Mouse (Mus musculus): ENCODE results near the gene Apoc1. TPM values are rescaled to one million over a fixed set of nuclear protein-coding genes. Genes with fewer than 3 reads are reported as not detected.

The Apoc1 gene
- 0.73 and 1.2 TPM in 2 replicates for polyA plus RNA-seq (2016; fragmentation: Nextera tagmentation; extraction: Ambion mirVana)

GRCm38 (mm10) chr7:19691873-19692865 lies at the start of gene Apoc1:
Apoc1 (minus strand) TSS chr7:19692660.
- no peaks in the 10 kb centered on the region for H3K27me3 ChIP-seq
- H3K36me3 ChIP-seq (replicated peaks), result peaks cover 11% of the 10 kb centered on the region; the same call in 1 of the 2 replicates
- 49% methylated on average over 28 of the region's 28 CpGs for WGBS
- H3K4me2 ChIP-seq, result no peak within 1 kb of the TSS
- no peak for ATAC-seq (ENCODE audit: low FRiP score)
- H3K9ac ChIP-seq, result no peak within 1 kb of the TSS
- H3K4me1 ChIP-seq, result peaks cover 5% of the 10 kb centered on the region; the same call in 1 of the 2 replicates
- 0 out of 2 replicates have a peak, but pooled peaks cover 6% of the 10 kb centered on the region for H3K9me3 ChIP-seq
- no peak within 1 kb of the TSS for H3K27ac ChIP-seq
- no peak within 1 kb of the TSS for H3K4me3 ChIP-seq (replicated peaks)

GRCm38 (mm10) chr7:19741329-19742031 lies 49.0 kb upstream of the Apoc1 start:
- H3K27me3 ChIP-seq, result no peaks in the 10 kb centered on the region
- H3K36me3 ChIP-seq (replicated peaks), result peaks cover 34% of the 10 kb centered on the region
- no peak overlapping the region for H3K4me2 ChIP-seq
- no peak overlapping the region for H3K4me3 ChIP-seq (replicated peaks)
- 18% methylated on average over 8 of the region's 8 CpGs for WGBS
- H3K4me1 ChIP-seq, result peaks cover 16% of the 10 kb centered on the region
- no peak overlapping the region for H3K9ac ChIP-seq
- 0 out of 2 replicates have a peak, but pooled peaks have one; percentile 24 for ATAC-seq (ENCODE audit: low FRiP score)
- no peak overlapping the region for H3K27ac ChIP-seq
- H3K9me3 ChIP-seq, result no peaks in the 10 kb centered on the region

- H3K36me3 ChIP-seq (replicated peaks), result peaks cover 39% of the 10 kb centered on the region
- no peak for ATAC-seq (ENCODE audit: low FRiP score)
- WGBS, result 94% methylated on average over 11 of the region's 11 CpGs
Observed at GRCm38 (mm10) chr7:19740269-19740668, 47.8 kb upstream of the Apoc1 start.

GRCm38 (mm10) chr7:19738771-19739170 lies 46.3 kb upstream of the Apoc1 start:
- ATAC-seq (ENCODE audit: low FRiP score), result no peak
- H3K9ac ChIP-seq, result no peak overlapping the region

More at GRCm38 (mm10) chr7:19740269-19740668, 47.8 kb upstream of the Apoc1 start:
- no peaks in the 10 kb centered on the region for H3K27me3 ChIP-seq
- no peak overlapping the region for H3K4me2 ChIP-seq
- H3K27ac ChIP-seq, result no peak overlapping the region
- no peaks in the 10 kb centered on the region for H3K9me3 ChIP-seq
- H3K4me1 ChIP-seq, result peaks cover 13% of the 10 kb centered on the region; the same call in 1 of the 2 replicates
- H3K4me3 ChIP-seq (replicated peaks), result no peak overlapping the region
- H3K9ac ChIP-seq, result no peak overlapping the region

GRCm38 (mm10) chr7:19736389-19737057 lies 44.1 kb upstream of the Apoc1 start:
- no peak for ATAC-seq (ENCODE audit: low FRiP score)
- no peaks in the 10 kb centered on the region for H3K27me3 ChIP-seq
- H3K4me1 ChIP-seq, result peaks cover 3% of the 10 kb centered on the region; the same call in 1 of the 2 replicates
- no peak overlapping the region for H3K27ac ChIP-seq
- H3K9ac ChIP-seq, result no peak overlapping the region
- no peak overlapping the region for H3K4me2 ChIP-seq
- H3K36me3 ChIP-seq (replicated peaks), result peaks cover 54% of the 10 kb centered on the region
- no peaks in the 10 kb centered on the region for H3K9me3 ChIP-seq
- 95% methylated on average over 16 of the region's 16 CpGs for WGBS
- H3K4me3 ChIP-seq (replicated peaks), result no peak overlapping the region

More at GRCm38 (mm10) chr7:19738771-19739170, 46.3 kb upstream of the Apoc1 start:
- 94% methylated on average over 3 of the region's 3 CpGs for WGBS
- Histone ChIP-seq H3K27me3 (no peaks in the 10 kb centered on the region), H3K4me2 (no peak overlapping the region), H3K9me3 (no peaks in the 10 kb centered on the region), H3K27ac (no peak overlapping the region), H3K4me3 (replicated peaks) (no peak overlapping the region), H3K4me1 (peaks cover 10% of the 10 kb centered on the region; the same call in 1 of the 2 replicates), H3K36me3 (replicated peaks) (peaks cover 40% of the 10 kb centered on the region)

GRCm38 (mm10) chr7:19734178-19734666 lies 41.8 kb upstream of the Apoc1 start:
- H3K4me1 ChIP-seq, result no peaks in the 10 kb centered on the region
- H3K4me3 ChIP-seq (replicated peaks), result no peak overlapping the region
- H3K36me3 ChIP-seq (replicated peaks), result peaks cover 70% of the 10 kb centered on the region
- H3K4me2 ChIP-seq, result no peak overlapping the region
- WGBS, result 83% methylated on average over 10 of the region's 10 CpGs
- no peak overlapping the region for H3K27ac ChIP-seq
- no peak for ATAC-seq (ENCODE audit: low FRiP score)
- H3K27me3 ChIP-seq, result no peaks in the 10 kb centered on the region
- no peak overlapping the region for H3K9ac ChIP-seq
- no peaks in the 10 kb centered on the region for H3K9me3 ChIP-seq

GRCm38 (mm10) chr7:19726541-19726940 lies 34.1 kb upstream of the Apoc1 start:
- Histone ChIP-seq H3K9me3 (peaks cover 4% of the 10 kb centered on the region; the same call in 1 of the 2 replicates), H3K4me1 (no peaks in the 10 kb centered on the region), H3K27me3 (no peaks in the 10 kb centered on the region), H3K27ac (no peak overlapping the region), H3K4me2 (no peak overlapping the region), H3K4me3 (replicated peaks) (no peak overlapping the region), H3K9ac (no peak overlapping the region), H3K36me3 (replicated peaks) (peaks cover 86% of the 10 kb centered on the region)
- WGBS, result 90% methylated on average over 3 of the region's 4 CpGs
- no peak for ATAC-seq (ENCODE audit: low FRiP score)

GRCm38 (mm10) chr7:19724167-19724566 lies 31.7 kb upstream of the Apoc1 start:
- WGBS, result 95% methylated on average over 12 of the region's 12 CpGs
- no peaks in the 10 kb centered on the region for H3K27me3 ChIP-seq
- no peaks in the 10 kb centered on the region for H3K4me1 ChIP-seq
- no peak overlapping the region for H3K9ac ChIP-seq
- peaks cover 16% of the 10 kb centered on the region for H3K9me3 ChIP-seq
- peaks cover 74% of the 10 kb centered on the region for H3K36me3 ChIP-seq (replicated peaks)
- ATAC-seq (ENCODE audit: low FRiP score), result no peak
- no peak overlapping the region for H3K4me2 ChIP-seq
- H3K27ac ChIP-seq, result no peak overlapping the region
- no peak overlapping the region for H3K4me3 ChIP-seq (replicated peaks)

- Histone ChIP-seq H3K4me1 (no peaks in the 10 kb centered on the region), H3K36me3 (replicated peaks) (peaks cover 60% of the 10 kb centered on the region), H3K9ac (no peak overlapping the region), H3K4me3 (replicated peaks) (no peak overlapping the region), H3K27ac (no peak overlapping the region), H3K9me3 (peaks cover 16% of the 10 kb centered on the region), H3K4me2 (no peak overlapping the region), H3K27me3 (no peaks in the 10 kb centered on the region)
- ATAC-seq (ENCODE audit: low FRiP score), result no peak
- WGBS, result 89% methylated on average over 6 of the region's 6 CpGs
Observed at GRCm38 (mm10) chr7:19722754-19723195, 30.3 kb upstream of the Apoc1 start.

- H3K27ac ChIP-seq, result no peak overlapping the region
- WGBS, result 88% methylated on average over 4 of the region's 4 CpGs
- ATAC-seq (ENCODE audit: low FRiP score), result no peak
- peaks cover 33% of the 10 kb centered on the region for H3K36me3 ChIP-seq (replicated peaks)
- no peak overlapping the region for H3K4me2 ChIP-seq
- H3K4me3 ChIP-seq (replicated peaks), result no peak overlapping the region
- H3K4me1 ChIP-seq, result peaks cover 11% of the 10 kb centered on the region
- H3K9me3 ChIP-seq, result peaks cover 16% of the 10 kb centered on the region
- H3K9ac ChIP-seq, result no peak overlapping the region
- H3K27me3 ChIP-seq, result no peaks in the 10 kb centered on the region
Observed at GRCm38 (mm10) chr7:19719200-19719599, 26.7 kb upstream of the Apoc1 start.

GRCm38 (mm10) chr7:19718297-19718952 lies 26.0 kb upstream of the Apoc1 start:
- WGBS, result 92% methylated on average over 5 of the region's 5 CpGs
- no peak overlapping the region for H3K4me3 ChIP-seq (replicated peaks)
- H3K36me3 ChIP-seq (replicated peaks), result peaks cover 30% of the 10 kb centered on the region
- no peak overlapping the region for H3K4me2 ChIP-seq
- no peak overlapping the region for H3K9ac ChIP-seq
- peaks cover 16% of the 10 kb centered on the region for H3K9me3 ChIP-seq
- H3K27ac ChIP-seq, result no peak overlapping the region
- H3K27me3 ChIP-seq, result no peaks in the 10 kb centered on the region
- H3K4me1 ChIP-seq, result peaks cover 18% of the 10 kb centered on the region
- ATAC-seq (ENCODE audit: low FRiP score), result no peak

Measured in forebrain, embryonic 12.5 days (tissue).